In genomic region chr10:81287513-81288157, GRCm38 (mm10) we compare ENCODE assay signal across 8 mouse cellular contexts. TPM values are rescaled to one million over a fixed set of nuclear protein-coding genes. Genes with fewer than 3 reads are reported as not detected.
DNase-seq lines count a peak whose midpoint lies in the region; ATAC-seq lines count a peak whose summit lies in the region.

No protein-coding gene starts in this region.

- H3K4me2 ChIP-seq in forebrain, embryonic 11.5 days (ENCODE audit: low read depth, low read length, severe bottlenecking) = no peak overlapping the region
- H3K4me2 ChIP-seq in forebrain, embryonic 12.5 days = no peak overlapping the region
- no peak overlapping the region for H3K4me2 ChIP-seq in liver, embryonic 11.5 days

- peaks cover 5% of the 10 kb centered on the region; the same call in 1 of the 2 replicates for H3K4me1 ChIP-seq in forebrain, embryonic 11.5 days (replicated peaks; ENCODE audit: control insufficient read depth, insufficient read depth, low read length)
- peaks cover 38% of the 10 kb centered on the region for H3K4me1 ChIP-seq in forebrain, embryonic 12.5 days
- H3K4me1 ChIP-seq in liver, embryonic 11.5 days (replicated peaks; ENCODE audit: control insufficient read depth, insufficient read depth, low read length) = peaks cover 29% of the 10 kb centered on the region

- no peaks in the 10 kb centered on the region for H3K36me3 ChIP-seq in forebrain, embryonic 11.5 days (ENCODE audit: control insufficient read depth, insufficient read depth, low read length)
- no peaks in the 10 kb centered on the region for H3K36me3 ChIP-seq in forebrain, embryonic 12.5 days (replicated peaks)
- no peaks in the 10 kb centered on the region for H3K36me3 ChIP-seq in liver, embryonic 11.5 days (ENCODE audit: control insufficient read depth, insufficient read depth, low read length)

- no peak overlapping the region for H3K4me3 ChIP-seq in forebrain, embryonic 11.5 days (ENCODE audit: low read depth, low read length)
- H3K4me3 ChIP-seq in forebrain, embryonic 12.5 days (replicated peaks) = no peak overlapping the region
- no peak overlapping the region for H3K4me3 ChIP-seq in liver, embryonic 11.5 days (ENCODE audit: low read depth, low read length)

- whole genome bisulfite sequencing in forebrain, embryonic 11.5 days = 60% methylated on average over 8 of the region's 8 CpGs
- 68% methylated on average over 8 of the region's 8 CpGs for WGBS in forebrain, embryonic 12.5 days
- 57% methylated on average over 8 of the region's 8 CpGs for WGBS in liver, embryonic 11.5 days

- no peak for ATAC-seq in forebrain, embryonic 11.5 days (replicated peaks; ENCODE audit: low FRiP score)
- ATAC-seq in forebrain, embryonic 12.5 days (ENCODE audit: low FRiP score) = no peak
- ATAC-seq in liver, embryonic 11.5 days (replicated peaks; ENCODE audit: low FRiP score) = no peak

- H3K27ac ChIP-seq in forebrain, embryonic 11.5 days (ENCODE audit: low read depth, low read length) = no peak overlapping the region
- H3K27ac ChIP-seq in forebrain, embryonic 12.5 days = no peak overlapping the region
- H3K27ac ChIP-seq in liver, embryonic 11.5 days (ENCODE audit: low read depth, low read length) = no peak overlapping the region

- no peak overlapping the region for H3K9ac ChIP-seq in forebrain, embryonic 11.5 days (ENCODE audit: low read length)
- H3K9ac ChIP-seq in forebrain, embryonic 12.5 days = no peak overlapping the region
- no peak overlapping the region for H3K9ac ChIP-seq in liver, embryonic 11.5 days (ENCODE audit: low read depth, low read length)

- no peaks in the 10 kb centered on the region for H3K9me3 ChIP-seq in forebrain, embryonic 11.5 days (ENCODE audit: control insufficient read depth, low read length)
- no peaks in the 10 kb centered on the region for H3K9me3 ChIP-seq in forebrain, embryonic 12.5 days
- no peaks in the 10 kb centered on the region for H3K9me3 ChIP-seq in liver, embryonic 11.5 days (ENCODE audit: control insufficient read depth, low read length)

- H3K27me3 ChIP-seq in forebrain, embryonic 11.5 days (ENCODE audit: control insufficient read depth, insufficient read depth, low read length) = peaks cover 32% of the 10 kb centered on the region
- H3K27me3 ChIP-seq in forebrain, embryonic 12.5 days = peaks cover 61% of the 10 kb centered on the region
- H3K27me3 ChIP-seq in liver, embryonic 11.5 days (replicated peaks; ENCODE audit: control insufficient read depth, insufficient read depth, low read length) = peaks cover 40% of the 10 kb centered on the region

- peak; percentile 79 for DNase-seq in forebrain, embryonic 11.5 days (ENCODE audit: low spot score)
- peak; percentile 61 for DNase-seq in right cerebral cortex, postnatal 14 days
- no peak for DNase-seq in right cerebral cortex, postnatal 10 days (ENCODE audit: low spot score in 2 of 2)
- DNase-seq in embryo, embryonic 10 days (ENCODE audit: low spot score) = peak; percentile 41
- peak; percentile 73 for DNase-seq in liver, embryonic 11.5 days (ENCODE audit: low spot score)
- DNase-seq in spleen, postnatal 36 days (ENCODE audit: low spot score in 2 of 2) = peak; percentile 49 to 71
- no peak for DNase-seq in left cerebral cortex, adult 11 months (ENCODE audit: low spot score)

RNA-seq across cellular contexts. Expression of gene Tjp3, which starts 3.7 kb away (rescaled TPM):
- 10.1 and 11.9 TPM in 2 replicates for polyA plus RNA-seq in forebrain, embryonic 11.5 days (2014; fragmentation: Nextera tagmentation; extraction: Ambion mirVana)
- 9.7 and 11.4 TPM in 2 replicates for polyA plus RNA-seq in forebrain, embryonic 12.5 days (2016; fragmentation: Nextera tagmentation; extraction: Ambion mirVana)
- 1.8 TPM in 2 replicates for polyA plus RNA-seq in liver, embryonic 11.5 days (2014; fragmentation: Nextera tagmentation; extraction: Ambion mirVana)

RNA-seq across cellular contexts. Expression of gene Pip5k1c, which starts 5.1 kb away (rescaled TPM):
- 74.1 and 74.9 TPM in 2 replicates for polyA plus RNA-seq in forebrain, embryonic 11.5 days (2014; fragmentation: Nextera tagmentation; extraction: Ambion mirVana)
- 84.1 and 98.7 TPM in 2 replicates for polyA plus RNA-seq in forebrain, embryonic 12.5 days (2016; fragmentation: Nextera tagmentation; extraction: Ambion mirVana)
- 40.0 and 42.5 TPM in 2 replicates for polyA plus RNA-seq in liver, embryonic 11.5 days (2014; fragmentation: Nextera tagmentation; extraction: Ambion mirVana)

RNA-seq across cellular contexts. Expression of gene Apba3, which starts 20.9 kb away (rescaled TPM):
- 36.2 and 42.0 TPM in 2 replicates for polyA plus RNA-seq in forebrain, embryonic 11.5 days (2014; fragmentation: Nextera tagmentation; extraction: Ambion mirVana)
- 31.1 and 33.3 TPM in 2 replicates for polyA plus RNA-seq in forebrain, embryonic 12.5 days (2016; fragmentation: Nextera tagmentation; extraction: Ambion mirVana)
- polyA plus RNA-seq in liver, embryonic 11.5 days (2014; fragmentation: Nextera tagmentation; extraction: Ambion mirVana) = 47.5 and 55.0 TPM in 2 replicates

RNA-seq across cellular contexts. Expression of gene Mrpl54, which starts 20.9 kb away (rescaled TPM):
- polyA plus RNA-seq in forebrain, embryonic 11.5 days (2014; fragmentation: Nextera tagmentation; extraction: Ambion mirVana) = 147 and 154 TPM in 2 replicates
- polyA plus RNA-seq in forebrain, embryonic 12.5 days (2016; fragmentation: Nextera tagmentation; extraction: Ambion mirVana) = 136 and 138 TPM in 2 replicates
- polyA plus RNA-seq in liver, embryonic 11.5 days (2014; fragmentation: Nextera tagmentation; extraction: Ambion mirVana) = 226 and 233 TPM in 2 replicates

RNA-seq across cellular contexts. Expression of gene Cactin, which starts 33.3 kb away (rescaled TPM):
- 51.2 and 53.2 TPM in 2 replicates for polyA plus RNA-seq in forebrain, embryonic 11.5 days (2014; fragmentation: Nextera tagmentation; extraction: Ambion mirVana)
- 60.8 and 61.8 TPM in 2 replicates for polyA plus RNA-seq in forebrain, embryonic 12.5 days (2016; fragmentation: Nextera tagmentation; extraction: Ambion mirVana)
- polyA plus RNA-seq in liver, embryonic 11.5 days (2014; fragmentation: Nextera tagmentation; extraction: Ambion mirVana) = 49.9 and 51.9 TPM in 2 replicates

Comparison
In these comparisons a context has a peak if more than half of its experiments do, and no peak if none do; other contexts are left out.
1. DNase-seq: peak in forebrain, embryonic 11.5 days (single experiment), right cerebral cortex, postnatal 14 days (single experiment), embryo, embryonic 10 days (single experiment), liver, embryonic 11.5 days (single experiment) and spleen, postnatal 36 days (2 of 2); none in right cerebral cortex, postnatal 10 days (0 of 2) and left cerebral cortex, adult 11 months (single experiment).